Mouse (Mus musculus): ENCODE results near the gene Slc35d2.

Slc35d2 gene

DNA sequence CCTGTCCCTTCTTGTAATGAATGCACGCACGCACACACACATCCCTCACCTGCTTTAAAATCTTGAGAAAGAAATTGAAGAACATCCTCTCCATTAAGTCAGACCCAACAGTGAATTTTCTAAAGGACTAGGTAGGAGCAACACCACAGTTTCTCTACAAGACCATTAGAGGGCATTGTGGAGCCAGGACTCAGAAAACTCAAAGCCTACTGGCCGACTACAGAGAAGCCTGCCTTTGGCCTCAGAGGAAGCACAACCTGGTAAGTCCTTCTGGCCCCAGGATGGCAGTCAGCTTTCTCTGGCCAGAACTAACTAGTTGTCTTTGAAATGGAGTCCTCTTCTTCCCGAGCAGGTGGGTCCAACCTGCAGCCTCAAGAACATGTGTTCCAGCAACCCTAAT, 78.3 kb downstream of the Slc35d2 start:
- peak; percentile 34 to 42 for DNase-seq

DNA sequence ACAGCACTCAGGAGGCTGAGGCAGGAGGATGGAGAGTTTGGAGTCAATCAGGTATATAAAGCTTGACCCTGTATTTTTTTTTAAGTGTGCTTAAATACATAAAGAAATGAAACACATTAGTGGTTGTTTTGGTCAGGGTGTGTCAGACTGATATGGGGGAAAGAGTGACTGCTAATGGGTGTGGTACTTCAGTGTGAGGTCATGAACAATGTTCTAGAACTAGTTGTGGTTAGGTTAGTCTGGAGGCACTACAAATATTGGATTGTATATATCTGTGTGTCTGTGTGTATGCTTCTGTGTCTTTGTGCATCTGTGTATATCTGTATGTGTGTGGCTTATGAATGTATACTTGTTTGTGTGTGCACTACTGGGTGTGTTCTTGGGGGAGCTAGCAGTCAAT, 79.6 kb downstream of the Slc35d2 start:
- no peak for DNase-seq

DNA sequence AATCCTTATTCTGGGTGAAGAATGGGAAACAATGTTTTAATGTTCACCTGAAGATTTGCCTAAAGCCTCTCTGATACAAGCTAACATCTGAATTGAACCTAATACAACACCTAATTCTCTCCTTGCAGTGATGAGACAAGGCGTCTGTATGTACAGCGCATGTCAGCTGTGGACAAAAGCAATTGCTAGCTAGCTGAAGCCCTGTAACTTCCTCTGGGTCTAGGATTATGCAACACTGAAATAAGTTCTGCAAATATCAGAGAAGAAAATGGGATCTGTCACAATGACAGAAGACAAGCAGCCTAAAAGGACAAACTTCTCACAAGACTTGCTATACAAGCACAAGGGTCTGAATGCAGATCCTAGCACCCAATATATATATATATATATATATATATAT, 80.7 kb downstream of the Slc35d2 start:
- no peak for DNase-seq

Data from kidney, adult 8-10 months (tissue).